Mouse (Mus musculus) C2C12 (cell line): Measurements from ENCODE around the gene Nfe2. TPM values are rescaled to one million over a fixed set of nuclear protein-coding genes. Genes with fewer than 3 reads are reported as not detected.
"Not testable (repeated sequence)": the region's sequence is repeated elsewhere in the genome, so short reads cannot be mapped to it uniquely, and the experiment has no call there.

Experiments
- H3K27me3 ChIP-seq: one replicate; pipeline ENCODE4 v1.6.1; 2011; ENCODE audit not compliant: control insufficient read depth, insufficient read depth, insufficient read length
- H3K36me3 ChIP-seq: one replicate; pipeline ENCODE4 v1.6.1; 2011; ENCODE audit not compliant: control insufficient read depth, insufficient read depth
- H3K4me3 ChIP-seq: one replicate; pipeline ENCODE4 v1.5.1; 2011; ENCODE audit warnings: mild to moderate bottlenecking, control low read depth; ENCODE audit not compliant: poor library complexity, insufficient read depth, severe bottlenecking
- H3K79me2 ChIP-seq: one replicate; pipeline ENCODE4 v1.6.1; 2011; ENCODE audit not compliant: control insufficient read depth, insufficient read depth
- H3K79me3 ChIP-seq: one replicate; pipeline ENCODE4 v1.6.1; 2011; ENCODE audit warnings: low read depth, control low read depth
- H3ac ChIP-seq: one replicate; pipeline ENCODE3; 2011; ENCODE audit warnings: low read depth; ENCODE audit not compliant: control insufficient read depth, insufficient read length
- CEBPB ChIP-seq: IDR thresholded peaks from one replicate; pipeline ENCODE4 v1.6.1; 2011; ENCODE audit warnings: low read depth, mild to moderate bottlenecking, control low read depth, moderate library complexity
- CTCF ChIP-seq: IDR thresholded peaks from one replicate; pipeline ENCODE4 v1.5.1; 2011; ENCODE audit not compliant: control insufficient read depth, insufficient read depth, insufficient read length
- FOSL1 ChIP-seq: IDR thresholded peaks from one replicate; pipeline ENCODE4 v1.8.0; 2011; ENCODE audit warnings: mild to moderate bottlenecking, low read length; ENCODE audit not compliant: poor library complexity, insufficient read depth, severe bottlenecking
- MAX ChIP-seq: IDR thresholded peaks from one replicate; pipeline ENCODE4 v1.6.1; 2011; ENCODE audit warnings: mild to moderate bottlenecking, control low read depth
- MYOD1 ChIP-seq: IDR thresholded peaks from one replicate; pipeline ENCODE4 v1.6.1; 2011; ENCODE audit warnings: low read depth; ENCODE audit not compliant: control insufficient read depth, insufficient read length
- MYOG ChIP-seq: IDR thresholded peaks from one replicate; pipeline ENCODE4 v1.6.1; 2011; ENCODE audit not compliant: control insufficient read depth, insufficient read length; ENCODE audit errors: extremely low read depth
- USF1 ChIP-seq: IDR thresholded peaks from one replicate; pipeline ENCODE4 v1.6.1; 2011; ENCODE audit warnings: low read depth, mild to moderate bottlenecking, control low read depth, moderate library complexity
- polyA plus RNA-seq: library from polyadenylated mRNA; unstranded; fragments of >200 nt; fragmentation: generic; extraction: Trizol; gene quantifications from one replicate; pipeline ENCODE4 v1.2.1, GENCODE M21; 2012; ENCODE audit warnings: missing spikeins

The Nfe2 gene
- polyA plus RNA-seq, 1 experiment: 0.25 TPM

DNA sequence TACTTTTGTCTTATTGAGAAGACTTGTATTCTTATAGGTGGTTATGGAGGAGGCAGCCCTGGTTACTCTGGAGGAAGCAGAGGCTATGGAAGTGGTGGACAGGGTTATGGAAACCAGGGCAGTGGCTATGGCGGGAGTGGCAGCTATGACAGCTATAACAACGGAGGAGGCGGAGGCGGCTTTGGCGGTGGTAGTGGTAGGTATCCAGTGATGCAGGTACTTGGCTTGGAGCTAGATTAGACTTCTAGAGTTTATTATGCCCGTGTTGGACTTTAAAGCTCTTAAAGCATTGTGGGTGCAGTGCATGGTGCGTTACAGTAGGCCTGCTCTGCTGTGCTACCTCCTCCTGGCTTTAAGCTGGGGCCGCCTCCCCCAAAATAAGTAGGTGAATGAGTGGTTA, 15.3 kb downstream of the Nfe2 start:
- Histone ChIP-seq H3K36me3 (peaks cover 66% of the 10 kb centered on the region), H3K27me3 (no peaks in the 10 kb centered on the region), H3K79me3 (peaks cover 62% of the 10 kb centered on the region), H3ac (peak overlapping the region; percentile 62), H3K79me2 (peaks cover 67% of the 10 kb centered on the region), H3K4me3 (peak overlapping the region; percentile 74)
- TF ChIP-seq MAX: no peak
- TF ChIP-seq FOSL1: no peak
- TF ChIP-seq CTCF: no peak
- no peak for TF ChIP-seq USF1
- TF ChIP-seq MYOD1: no peak
- no peak for TF ChIP-seq CEBPB

DNA sequence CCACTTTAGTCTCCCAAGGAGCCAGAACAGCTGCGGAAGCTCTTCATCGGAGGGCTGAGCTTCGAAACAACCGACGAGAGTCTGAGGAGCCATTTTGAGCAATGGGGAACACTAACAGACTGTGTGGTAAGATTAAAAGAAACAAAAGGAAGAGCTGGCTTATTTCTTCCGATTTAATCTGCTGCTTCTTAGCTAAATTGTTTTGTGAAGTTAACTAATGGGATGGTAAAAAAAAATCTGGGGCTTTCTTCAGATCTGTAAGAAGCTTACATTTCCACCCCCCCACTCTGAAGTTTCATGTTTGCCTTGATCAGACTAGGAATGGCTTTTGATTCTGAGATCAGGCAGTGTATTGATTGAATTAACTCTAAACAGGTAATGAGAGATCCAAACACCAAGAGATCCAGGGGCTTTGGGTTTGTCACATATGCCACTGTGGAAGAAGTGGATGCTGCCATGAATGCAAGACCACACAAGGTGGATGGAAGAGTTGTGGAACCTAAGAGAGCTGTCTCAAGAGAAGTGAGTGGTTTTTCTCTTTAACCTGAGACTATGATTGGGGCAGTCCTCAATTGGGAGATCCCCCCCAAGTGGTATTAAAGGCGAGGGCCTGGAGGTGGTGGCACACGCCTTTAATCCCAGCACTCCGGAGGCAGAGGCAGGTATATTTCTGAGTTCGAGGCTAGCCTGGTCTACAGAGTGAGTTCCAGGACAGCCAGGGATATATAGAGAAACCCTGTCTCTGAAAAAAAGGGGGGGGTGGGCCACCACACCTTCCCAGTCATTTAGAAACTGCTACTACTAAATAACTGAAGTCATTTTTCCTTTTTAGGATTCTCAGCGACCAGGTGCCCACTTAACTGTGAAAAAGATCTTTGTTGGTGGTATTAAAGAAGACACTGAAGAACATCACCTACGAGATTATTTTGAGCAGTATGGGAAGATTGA, 16.9 kb downstream of the Nfe2 start:
- not testable (repeated sequence) for H3K27me3 ChIP-seq
- Histone ChIP-seq H3K79me2 (peaks cover 82% of the 10 kb centered on the region), H3K36me3 (peaks cover 65% of the 10 kb centered on the region), H3K79me3 (peaks cover 77% of the 10 kb centered on the region), H3K4me3 (peak overlapping the region; percentile 74), H3ac (peak overlapping the region; percentile 74)

DNA sequence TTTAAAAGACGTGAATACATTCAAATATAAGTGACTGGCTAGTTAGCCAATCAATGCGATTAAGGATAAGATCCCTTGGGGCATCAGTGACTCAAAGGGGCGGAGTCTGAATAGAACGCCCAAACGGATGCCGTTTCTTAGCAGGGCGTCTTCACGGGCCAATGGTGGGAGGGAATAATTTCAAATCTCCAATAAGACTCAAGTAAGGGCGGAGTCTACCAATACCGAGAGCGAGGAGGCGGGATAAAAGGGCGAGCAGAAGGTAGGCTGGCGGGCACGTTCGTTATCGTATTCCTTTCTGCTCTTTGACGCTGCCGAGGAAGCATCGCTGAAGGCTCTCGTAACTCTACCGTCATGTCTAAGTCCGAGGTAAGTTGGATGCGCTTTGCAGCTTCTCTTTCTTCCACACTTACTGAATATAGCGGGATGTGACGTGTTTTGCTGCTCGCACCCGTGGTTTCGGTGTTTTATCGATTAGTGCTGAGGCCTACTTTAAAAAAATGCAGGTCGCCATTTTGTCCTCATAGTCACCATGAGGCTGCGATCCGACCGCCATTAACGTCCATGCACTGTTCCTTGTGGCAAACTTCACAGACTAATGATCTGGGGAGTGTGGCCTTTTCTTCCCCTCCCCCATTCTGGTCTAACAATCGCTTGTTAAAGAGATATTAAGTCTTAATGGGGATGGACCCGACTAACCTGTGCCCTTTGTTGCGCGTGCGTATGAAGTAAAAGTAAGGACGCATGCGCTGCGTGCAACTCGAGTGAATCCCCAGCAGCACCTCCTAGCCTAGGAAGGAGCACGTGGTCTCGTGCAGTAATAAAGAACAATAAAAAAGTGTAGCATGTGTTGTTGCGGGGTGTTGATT, 17.8 kb downstream of the Nfe2 start, which contains the start of gene Hnrnpa1:
Gene Hnrnpa1, plus strand, starts transcription at position 273 of the 869 bp plus-strand sequence.
- Histone ChIP-seq H3ac (peak within 1 kb of the TSS; percentile 95), H3K4me3 (peak within 1 kb of the TSS; percentile 74), H3K79me2 (peaks cover 87% of the 10 kb centered on the region), H3K79me3 (peaks cover 82% of the 10 kb centered on the region), H3K27me3 (no peaks in the 10 kb centered on the region), H3K36me3 (peaks cover 65% of the 10 kb centered on the region)
- TF ChIP-seq USF1: peak; percentile 85
- TF ChIP-seq CEBPB: no peak
- TF ChIP-seq MAX: peak; percentile 99
- no peak for TF ChIP-seq MYOG
- no peak for TF ChIP-seq MYOD1
- TF ChIP-seq FOSL1: peak; percentile 13
- TF ChIP-seq CTCF: no peak

DNA sequence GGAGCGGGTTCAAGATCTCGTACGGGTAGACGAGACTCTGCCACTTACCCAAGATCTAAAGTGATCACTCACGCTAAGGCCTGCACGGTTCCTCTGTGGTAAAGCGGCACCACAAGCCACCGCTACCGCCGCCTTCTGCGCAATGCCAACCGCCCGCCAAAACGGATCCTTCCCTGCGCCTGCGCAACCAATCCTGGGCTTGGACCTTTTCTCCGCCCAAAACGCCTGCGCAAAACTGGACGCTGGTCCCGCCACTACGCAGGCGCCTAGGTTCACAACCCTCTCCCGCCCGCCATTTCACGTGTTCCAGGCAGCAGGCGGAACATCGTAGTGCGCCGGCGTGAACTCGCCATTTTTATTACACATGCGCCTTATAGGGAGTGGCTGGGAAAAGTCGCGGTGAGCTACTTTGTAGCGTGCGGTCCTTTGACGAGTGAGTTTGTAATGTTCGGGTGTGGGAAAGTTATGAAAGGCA, 18.5 kb downstream of the Nfe2 start, which contains the start of gene Cbx5:
Gene Cbx5, minus strand, starts transcription at position 132 of the 475 bp plus-strand sequence.
- peak; percentile 60 for TF ChIP-seq USF1
- no peak for TF ChIP-seq CTCF
- TF ChIP-seq MAX: peak; percentile 96
- peaks cover 65% of the 10 kb centered on the region for H3K36me3 ChIP-seq

DNA sequence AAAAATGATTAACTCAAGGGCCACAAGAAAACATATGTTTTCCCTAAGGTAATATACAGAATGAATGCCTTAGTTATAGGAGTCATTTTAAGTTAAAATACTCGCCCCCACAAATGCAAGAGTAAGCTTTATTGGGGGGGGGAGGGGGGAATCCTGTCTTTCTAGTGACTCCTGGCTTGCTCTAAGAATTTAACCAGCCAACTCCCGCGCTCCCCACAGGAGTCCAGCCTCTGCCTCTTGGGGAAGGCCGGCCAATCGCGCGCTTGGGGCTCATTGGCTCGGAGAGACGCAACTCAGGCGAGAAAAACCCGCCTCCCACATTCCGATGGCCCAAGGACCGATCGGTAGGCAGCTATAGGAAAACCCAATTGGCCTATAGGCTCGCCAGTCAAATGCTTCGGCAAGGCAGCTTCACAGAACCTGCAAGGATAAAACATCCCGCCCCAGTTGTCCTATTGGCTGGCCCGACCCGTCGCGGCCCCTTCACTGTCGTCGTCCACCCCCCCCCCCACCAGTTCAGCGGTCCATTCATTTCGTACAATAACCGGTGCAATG, 19.0 kb downstream of the Nfe2 start:
- TF ChIP-seq CTCF (no peak), FOSL1 (no peak), MYOD1 (no peak), MYOG (no peak), USF1 (no peak), MAX (no peak), CEBPB (no peak)
- Histone ChIP-seq H3K79me3 (peaks cover 85% of the 10 kb centered on the region), H3K36me3 (peaks cover 65% of the 10 kb centered on the region), H3K4me3 (peak overlapping the region; percentile 74), H3K79me2 (peaks cover 90% of the 10 kb centered on the region), H3K27me3 (no peaks in the 10 kb centered on the region), H3ac (peak overlapping the region; percentile 95)

More for the DNA sequence above, 18.5 kb downstream of the Nfe2 start, which contains the start of gene Cbx5:
- Histone ChIP-seq H3K79me2 (peaks cover 87% of the 10 kb centered on the region), H3K79me3 (peaks cover 82% of the 10 kb centered on the region), H3K4me3 (peak within 1 kb of the TSS; percentile 74), H3K27me3 (no peaks in the 10 kb centered on the region), H3ac (peak within 1 kb of the TSS; percentile 95)
